ENCODE assay signal across 20 mouse cellular contexts in the genomic region with DNA sequence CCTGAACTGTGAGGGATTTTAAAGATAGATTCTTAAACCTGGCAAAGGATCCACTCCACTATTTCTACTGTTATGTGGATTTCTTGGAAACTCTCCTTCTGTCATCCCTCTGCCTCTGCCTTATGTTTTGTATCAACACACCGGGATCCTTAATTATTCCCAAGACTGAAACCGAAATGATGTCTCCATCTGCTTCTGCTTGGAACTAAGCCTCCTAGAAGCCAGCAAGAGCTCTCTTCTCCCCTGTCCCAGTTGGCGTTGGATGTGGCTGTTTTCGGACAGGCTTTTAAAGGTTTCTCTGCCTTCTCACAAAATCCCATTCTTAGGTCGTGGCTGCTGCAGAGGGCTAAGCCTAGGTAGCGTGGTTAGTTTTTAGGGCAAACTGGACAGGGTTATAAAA.
DNase-seq lines count a peak whose midpoint lies in the region; ATAC-seq and TF ChIP-seq lines count a peak whose summit lies in the region.
"Had no signal": no experiment of that assay in that cellular context is flagged by ENCODE, and none has a peak within 500 bp of the region (broad histone marks: within the 10 kb centered on the region; RNA-seq: fewer than 3 reads in every experiment).

No protein-coding gene starts in this region.

- TF ChIP-seq CTCF in layer of hippocampus, adult 2 months (conservative IDR thresholded peaks at IDR 0.05) = no peak

- no peak overlapping the region for H3K4me3 ChIP-seq in layer of hippocampus, adult 2 months
- H3K4me3 ChIP-seq: embryonic facial prominence, embryonic 10.5 days; heart, embryonic 15.5 days; kidney, embryonic 15.5 days; limb, embryonic 15.5 days; midbrain, embryonic 12.5 days had no signal

- H3K27ac ChIP-seq in layer of hippocampus, adult 2 months = no peak overlapping the region
- H3K27ac ChIP-seq: embryonic facial prominence, embryonic 10.5 days; heart, embryonic 15.5 days; kidney, embryonic 15.5 days; limb, embryonic 15.5 days; midbrain, embryonic 12.5 days had no signal

- peak; percentile 67 for ATAC-seq in cerebellum, adult (ENCODE audit: insufficient number of reproducible peaks, low FRiP score, low TSS enrichment)
- no peak for ATAC-seq in granulocyte monocyte progenitor cell, adult 5-6 weeks (replicated peaks; ENCODE audit: poor library complexity, severe bottlenecking)
- ATAC-seq: hindbrain, embryonic 16.5 days; intestine, embryonic 16.5 days had no signal

- DNase-seq in cerebellum, adult 11 months = no peak
- DNase-seq in layer of hippocampus, adult 2 months (ENCODE audit: low spot score in 2 of 2) = peak; percentile 19 to 22
- DNase-seq in layer of hippocampus, adult 8-10 months (ENCODE audit: low spot score in 2 of 2) = no peak
- DNase-seq in brain, adult 2 months (ENCODE audit: low read depth, low spot score) = peak; percentile 78
- peak; percentile 57 to 62 for DNase-seq in cerebellum, postnatal 10 days
- DNase-seq in embryo, embryonic 9.5 days (ENCODE audit: extremely low spot score) = no peak
- DNase-seq: adrenal gland, adult 2 months; gastrocnemius, postnatal 10 days; lung, postnatal 10 days; spleen, adult 18-20 months; thymus, adult 18-20 months had no signal

Comparison
In these comparisons a context has a peak if more than half of its experiments do, and no peak if none do; other contexts are left out.
1. DNase-seq: peak in layer of hippocampus, adult 2 months (2 of 2), brain, adult 2 months (single experiment) and cerebellum, postnatal 10 days (2 of 2); none in cerebellum, adult 11 months (single experiment), layer of hippocampus, adult 8-10 months (0 of 2) and embryo, embryonic 9.5 days (single experiment).